Mouse (Mus musculus) erythroblast, embryonic 14.5 days (primary cell): ENCODE results near the gene Rnf217.

Experiments used
- GATA1 ChIP-seq: IDR thresholded peaks from 2 replicates; pipeline ENCODE4 v1.6.1; 2012; ENCODE audit warnings: low read length, inconsistent platforms, mixed read lengths
- TAL1 ChIP-seq: IDR thresholded peaks from 3 replicates; pipeline ENCODE4 v1.6.1; 2012; ENCODE audit warnings: low read length, inconsistent platforms, mixed read lengths

- TF ChIP-seq TAL1 (no peak), GATA1 (no peak)
Observed at GRCm38 (mm10) chr10:31532782-31533181, 76.2 kb downstream of the Rnf217 start.
